8 mouse cellular contexts compared by ENCODE assay signal in the genomic region with DNA sequence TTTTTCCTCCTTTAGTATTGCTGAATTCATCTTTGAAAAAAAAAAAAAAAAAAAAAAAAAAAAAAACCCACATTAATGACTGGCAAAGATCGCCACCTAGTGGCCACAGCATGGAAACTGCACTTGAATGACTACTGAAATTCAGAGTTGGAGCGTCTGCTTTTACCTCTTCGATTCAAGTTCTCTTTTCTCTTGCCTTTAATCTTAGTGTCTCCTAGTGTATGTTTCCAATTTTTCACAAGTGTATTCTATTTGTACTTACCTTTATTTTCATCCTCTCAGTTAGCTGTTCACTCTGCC.
A peak's percentile ranks its signal among the peaks of the same experiment; 100 is the strongest.
DNase-seq lines count a peak whose midpoint lies in the region; ATAC-seq and TF ChIP-seq lines count a peak whose summit lies in the region.

No protein-coding gene starts in this region.

- no peak overlapping the region for H3K27ac ChIP-seq in kidney, postnatal 0 days
- H3K27ac ChIP-seq in kidney, embryonic 14.5 days (ENCODE audit: low read depth, low read length): no peak overlapping the region
- no peak overlapping the region for H3K27ac ChIP-seq in liver, postnatal 0 days (ENCODE audit: low read depth)

- peak; percentile 85 for TF ChIP-seq CTCF in kidney, postnatal 0 days (IDR thresholded peaks at IDR 0.05; ENCODE audit: low read depth)
- TF ChIP-seq CTCF in liver, postnatal 0 days (IDR thresholded peaks at IDR 0.05; ENCODE audit: low read depth): peak; percentile 74

- no peak for TF ChIP-seq EP300 in liver, postnatal 0 days (IDR thresholded peaks at IDR 0.05; ENCODE audit: low read depth)

- H3K27me3 ChIP-seq in kidney, postnatal 0 days (ENCODE audit: insufficient read depth, low read length): no peaks in the 10 kb centered on the region
- H3K27me3 ChIP-seq in kidney, embryonic 14.5 days (ENCODE audit: control insufficient read depth, insufficient read depth, low read length): no peaks in the 10 kb centered on the region
- H3K27me3 ChIP-seq in liver, postnatal 0 days (ENCODE audit: insufficient read depth, low read length): no peaks in the 10 kb centered on the region

- H3K4me3 ChIP-seq in kidney, postnatal 0 days (replicated peaks; ENCODE audit: low read depth, low read length): no peak overlapping the region
- no peak overlapping the region for H3K4me3 ChIP-seq in kidney, embryonic 14.5 days (ENCODE audit: low read length)
- H3K4me3 ChIP-seq in liver, postnatal 0 days (ENCODE audit: low read depth, low read length): no peak overlapping the region

- no peak overlapping the region for H3K9ac ChIP-seq in kidney, postnatal 0 days (ENCODE audit: low read depth, low read length)
- H3K9ac ChIP-seq in kidney, embryonic 14.5 days (ENCODE audit: low read depth, low read length): no peak overlapping the region
- no peak overlapping the region for H3K9ac ChIP-seq in liver, postnatal 0 days (replicated peaks)

- ATAC-seq in kidney, postnatal 0 days (replicated peaks; ENCODE audit: low FRiP score, low read depth): no peak
- no peak for ATAC-seq in kidney, embryonic 14.5 days (ENCODE audit: low FRiP score, low TSS enrichment)
- no peak for ATAC-seq in liver, postnatal 0 days

- 29% methylated on average over 3 of the region's 3 CpGs for WGBS in kidney, postnatal 0 days
- WGBS in kidney, embryonic 14.5 days: 31% methylated on average over 3 of the region's 3 CpGs
- 18% methylated on average over 3 of the region's 3 CpGs for WGBS in liver, postnatal 0 days (ENCODE audit: insufficient replicate concordance)

- no peaks in the 10 kb centered on the region for H3K4me1 ChIP-seq in kidney, postnatal 0 days (replicated peaks; ENCODE audit: insufficient read depth, low read length)
- no peaks in the 10 kb centered on the region for H3K4me1 ChIP-seq in kidney, embryonic 14.5 days (ENCODE audit: control insufficient read depth, insufficient read depth, low read length)
- no peaks in the 10 kb centered on the region for H3K4me1 ChIP-seq in liver, postnatal 0 days (ENCODE audit: insufficient read depth)

- peak; percentile 43 for DNase-seq in adrenal gland, postnatal 14 days
- DNase-seq in adrenal gland, adult 8-10 months: no peak
- peak; percentile 73 for DNase-seq in kidney, postnatal 0 days (ENCODE audit: low spot score)
- peak; percentile 65 for DNase-seq in 416B (ENCODE audit: low read depth)
- DNase-seq in c-Kit-positive CD71-negative TER-119-negative erythroid progenitor cells, embryonic 14.5 days (ENCODE audit: low read depth): peak; percentile 37
- peak; percentile 29 for DNase-seq in liver, postnatal 0 days
- DNase-seq in thymus, postnatal 25 days: peak; percentile 15

- no peak overlapping the region for H3K4me2 ChIP-seq in kidney, postnatal 0 days (ENCODE audit: low read length)
- H3K4me2 ChIP-seq in kidney, embryonic 14.5 days (replicated peaks; ENCODE audit: low read depth, low read length): no peak overlapping the region
- no peak overlapping the region for H3K4me2 ChIP-seq in liver, postnatal 0 days (ENCODE audit: low read depth, low read length)

- H3K9me3 ChIP-seq in kidney, postnatal 0 days (replicated peaks; ENCODE audit: low read length): no peaks in the 10 kb centered on the region
- no peaks in the 10 kb centered on the region for H3K9me3 ChIP-seq in kidney, embryonic 14.5 days (ENCODE audit: control insufficient read depth, low read length)
- no peaks in the 10 kb centered on the region for H3K9me3 ChIP-seq in liver, postnatal 0 days (ENCODE audit: low read length)

- no peaks in the 10 kb centered on the region for H3K36me3 ChIP-seq in kidney, postnatal 0 days (ENCODE audit: insufficient read depth, low read length)
- H3K36me3 ChIP-seq in kidney, embryonic 14.5 days (ENCODE audit: control insufficient read depth, insufficient read depth, low read length): no peaks in the 10 kb centered on the region
- H3K36me3 ChIP-seq in liver, postnatal 0 days (replicated peaks; ENCODE audit: insufficient read depth, low read length): no peaks in the 10 kb centered on the region
